23 mouse cellular contexts compared by ENCODE assay signal in genomic region chr10:41032811-41033210, GRCm38 (mm10). TPM values are rescaled to one million over a fixed set of nuclear protein-coding genes. Genes with fewer than 3 reads are reported as not detected.
DNase-seq lines count a peak whose midpoint lies in the region; ATAC-seq and TF ChIP-seq lines count a peak whose summit lies in the region.
"Had no signal": no experiment of that assay in that cellular context is flagged by ENCODE, and none has a peak within 500 bp of the region (broad histone marks: within the 10 kb centered on the region; RNA-seq: fewer than 3 reads in every experiment).

No protein-coding gene starts in this region.

- H3K79me2 ChIP-seq in C2C12 (ENCODE audit: control insufficient read depth, insufficient read depth), result no peaks in the 10 kb centered on the region

- TF ChIP-seq CTCF in C2C12 (IDR thresholded peaks at IDR 0.05; ENCODE audit: control insufficient read depth, insufficient read depth, insufficient read length), result no peak
- TF ChIP-seq CTCF in midbrain, postnatal 0 days (IDR thresholded peaks at IDR 0.05), result no peak

- DNase-seq in embryonic facial prominence, embryonic 11.5 days (ENCODE audit: low spot score), result peak; percentile 28
- no peak for DNase-seq in embryonic facial prominence, embryonic 10.5 days (ENCODE audit: low spot score)
- peak; percentile 84 for DNase-seq in adrenal gland, adult 2 months
- peak; percentile 46 for DNase-seq in adrenal gland, postnatal 25 days
- DNase-seq in layer of hippocampus, adult 11-12 months (ENCODE audit: low spot score), result no peak
- DNase-seq in midbrain, postnatal 0 days (ENCODE audit: low spot score), result no peak
- DNase-seq: B cell, adult 2 months; cerebellum, adult 11-12 months; cerebellum, adult 9-10 months; cerebellum, postnatal 36 days; heart, adult 2 months; heart, postnatal 14 days; kidney, adult 11 months had no signal

- no peak overlapping the region for H3K4me3 ChIP-seq in embryonic facial prominence, embryonic 11.5 days (ENCODE audit: low read depth, low read length)
- H3K4me3 ChIP-seq in embryonic facial prominence, embryonic 10.5 days, result no peak overlapping the region
- H3K4me3 ChIP-seq in C2C12 (ENCODE audit: insufficient read depth, poor library complexity, severe bottlenecking), result no peak overlapping the region
- H3K4me3 ChIP-seq in midbrain, postnatal 0 days (ENCODE audit: low read depth, low read length), result no peak overlapping the region
- H3K4me3 ChIP-seq: embryonic facial prominence, embryonic 13.5 days; forebrain, embryonic 12.5 days; heart, adult 2 months; heart, embryonic 15.5 days; hindbrain, embryonic 13.5 days had no signal

- no peak overlapping the region for H3K27ac ChIP-seq in embryonic facial prominence, embryonic 11.5 days (replicated peaks; ENCODE audit: low read depth, low read length)
- no peak overlapping the region for H3K27ac ChIP-seq in embryonic facial prominence, embryonic 10.5 days (replicated peaks)
- H3K27ac ChIP-seq in midbrain, postnatal 0 days (ENCODE audit: low read depth, low read length), result no peak overlapping the region
- H3K27ac ChIP-seq: embryonic facial prominence, embryonic 13.5 days; forebrain, embryonic 12.5 days; heart, adult 2 months; heart, embryonic 15.5 days; hindbrain, embryonic 13.5 days; hindbrain, postnatal 0 days had no signal

- 72% methylated on average over 7 of the region's 7 CpGs for WGBS in embryonic facial prominence, embryonic 11.5 days
- WGBS in embryonic facial prominence, embryonic 10.5 days, result 81% methylated on average over 7 of the region's 7 CpGs
- 82% methylated on average over 7 of the region's 7 CpGs for WGBS in midbrain, postnatal 0 days

- no peaks in the 10 kb centered on the region for H3K36me3 ChIP-seq in embryonic facial prominence, embryonic 11.5 days (replicated peaks; ENCODE audit: control insufficient read depth, insufficient read depth, low read depth, low read length)
- no peaks in the 10 kb centered on the region for H3K36me3 ChIP-seq in embryonic facial prominence, embryonic 10.5 days (replicated peaks)
- no peaks in the 10 kb centered on the region for H3K36me3 ChIP-seq in C2C12 (ENCODE audit: control insufficient read depth, insufficient read depth)
- no peaks in the 10 kb centered on the region for H3K36me3 ChIP-seq in midbrain, postnatal 0 days (ENCODE audit: insufficient read depth, low read length)
- H3K36me3 ChIP-seq: embryonic facial prominence, embryonic 13.5 days; forebrain, embryonic 12.5 days; heart, embryonic 15.5 days; hindbrain, embryonic 13.5 days had no signal

- H3K79me3 ChIP-seq in C2C12 (ENCODE audit: low read depth), result no peaks in the 10 kb centered on the region

- H3ac ChIP-seq in C2C12 (ENCODE audit: control insufficient read depth, insufficient read length, low read depth), result no peak overlapping the region

- no peak overlapping the region for H3K4me2 ChIP-seq in embryonic facial prominence, embryonic 11.5 days (ENCODE audit: low read depth, low read length)
- no peak overlapping the region for H3K4me2 ChIP-seq in midbrain, postnatal 0 days (ENCODE audit: low read depth, low read length, poor library complexity, severe bottlenecking)
- H3K4me2 ChIP-seq: embryonic facial prominence, embryonic 13.5 days; forebrain, embryonic 12.5 days; heart, embryonic 11.5 days; heart, embryonic 15.5 days; hindbrain, embryonic 13.5 days had no signal

- no peaks in the 10 kb centered on the region for H3K27me3 ChIP-seq in embryonic facial prominence, embryonic 11.5 days (ENCODE audit: control insufficient read depth, insufficient read depth, low read length)
- H3K27me3 ChIP-seq in embryonic facial prominence, embryonic 10.5 days (replicated peaks; ENCODE audit: low read depth, poor library complexity, severe bottlenecking), result no peaks in the 10 kb centered on the region
- H3K27me3 ChIP-seq in C2C12 (ENCODE audit: control insufficient read depth, insufficient read depth, insufficient read length), result no peaks in the 10 kb centered on the region
- no peaks in the 10 kb centered on the region for H3K27me3 ChIP-seq in midbrain, postnatal 0 days (ENCODE audit: insufficient read depth, low read length)
- H3K27me3 ChIP-seq: embryonic facial prominence, embryonic 13.5 days; forebrain, embryonic 12.5 days; heart, embryonic 15.5 days; hindbrain, embryonic 13.5 days had no signal

- no peak for ATAC-seq in embryonic facial prominence, embryonic 11.5 days (replicated peaks; ENCODE audit: insufficient number of reproducible peaks, low FRiP score, low TSS enrichment, low read depth)
- ATAC-seq in midbrain, postnatal 0 days (ENCODE audit: low FRiP score), result no peak
- ATAC-seq: forebrain, embryonic 16.5 days; hindbrain, postnatal 0 days had no signal

- no peak overlapping the region for H3K9ac ChIP-seq in embryonic facial prominence, embryonic 11.5 days (replicated peaks; ENCODE audit: low read length)
- no peak overlapping the region for H3K9ac ChIP-seq in midbrain, postnatal 0 days (replicated peaks; ENCODE audit: low read length, poor library complexity, severe bottlenecking)
- H3K9ac ChIP-seq: embryonic facial prominence, embryonic 13.5 days; forebrain, embryonic 12.5 days; heart, embryonic 15.5 days; hindbrain, embryonic 13.5 days had no signal

- H3K9me3 ChIP-seq in embryonic facial prominence, embryonic 11.5 days (replicated peaks; ENCODE audit: control insufficient read depth, low read length), result no peaks in the 10 kb centered on the region
- no peaks in the 10 kb centered on the region for H3K9me3 ChIP-seq in embryonic facial prominence, embryonic 10.5 days
- no peaks in the 10 kb centered on the region for H3K9me3 ChIP-seq in midbrain, postnatal 0 days (ENCODE audit: low read length)
- H3K9me3 ChIP-seq: embryonic facial prominence, embryonic 13.5 days; forebrain, embryonic 12.5 days; heart, embryonic 15.5 days; hindbrain, embryonic 13.5 days had no signal

- no peaks in the 10 kb centered on the region for H3K4me1 ChIP-seq in embryonic facial prominence, embryonic 11.5 days (ENCODE audit: control insufficient read depth, insufficient read depth, low read length)
- peaks cover 6% of the 10 kb centered on the region; the same call in 1 of the 2 replicates for H3K4me1 ChIP-seq in embryonic facial prominence, embryonic 10.5 days
- H3K4me1 ChIP-seq in midbrain, postnatal 0 days (ENCODE audit: insufficient read depth, low read length), result no peaks in the 10 kb centered on the region
- H3K4me1 ChIP-seq: forebrain, embryonic 12.5 days had no signal

TF ChIP-seq in C2C12, 6 proteins besides CTCF, POLR2A, EP300 and RAD21:
- TF ChIP-seq FOSL1 (IDR thresholded peaks at IDR 0.05; ENCODE audit: insufficient read depth, low read length, poor library complexity, severe bottlenecking) (no peak), USF1 (IDR thresholded peaks at IDR 0.05; ENCODE audit: low read depth) (peak; percentile 1)
TF ChIP-seq in C2C12: peak in this region for 1.

RNA-seq across cellular contexts. Expression of gene Gpr6, which starts 39.3 kb away (rescaled TPM):
- not detected in 2 replicates for polyA plus RNA-seq in embryonic facial prominence, embryonic 11.5 days (2014; fragmentation: Nextera tagmentation; extraction: Ambion mirVana)
- not detected in 2 replicates for polyA plus RNA-seq in embryonic facial prominence, embryonic 10.5 days (2016; fragmentation: Nextera tagmentation; extraction: Ambion mirVana)
- polyA plus RNA-seq in C2C12 (2012; fragmentation: generic; extraction: Trizol), result not detected
- total RNA-seq in adrenal gland, adult 2 months (2021), result not detected
- not detected in 2 replicates for polyA plus RNA-seq in adrenal gland, adult 2 months (2012; rRNA removed)
- total RNA-seq in adrenal gland, postnatal 25 days (2021), result not detected in 2 replicates
- 6.5 and 7.1 TPM in 2 replicates for total RNA-seq in midbrain, postnatal 0 days (2014; rRNA removed)
- polyA plus RNA-seq in midbrain, postnatal 0 days (2015; fragmentation: Nextera tagmentation; extraction: Ambion mirVana), result 1.6 and 2.4 TPM in 2 replicates
- total RNA-seq: gastrocnemius, postnatal 4 days; heart, adult 2 months; heart, postnatal 14 days; hematopoietic stem cell, adult 5-6 weeks had no signal
- polyA plus RNA-seq: embryonic facial prominence, embryonic 13.5 days; heart, adult 2 months; heart, embryonic 11.5 days; heart, embryonic 15.5 days had no signal

Comparison
In these comparisons a context has a peak if more than half of its experiments do, and no peak if none do; other contexts are left out.
1. DNase-seq: peak in embryonic facial prominence, embryonic 11.5 days (single experiment), adrenal gland, adult 2 months (single experiment) and adrenal gland, postnatal 25 days (single experiment); none in embryonic facial prominence, embryonic 10.5 days (single experiment), layer of hippocampus, adult 11-12 months (single experiment) and midbrain, postnatal 0 days (single experiment).